Mouse (Mus musculus) adrenal gland, postnatal 25 days (tissue): ENCODE measurements around the gene Nkx1-2. TPM values are rescaled to one million over a fixed set of nuclear protein-coding genes. Genes with fewer than 3 reads are reported as not detected.

Source experiments
- DNase-seq: peaks from one replicate; pipeline ENCODE4 v3.0.0; 2021; ENCODE audit warnings: mixed read lengths
- long read RNA-seq: library from polyadenylated mRNA; stranded (forward); transcript quantifications from one replicate; pipeline ENCODE4 v2.0.0, GENCODE M21; 2021
- total RNA-seq: library from RNA; stranded (reverse); gene quantifications from 2 replicates; pipeline ENCODE4 v1.2.3, GENCODE M21; 2021

The Nkx1-2 gene
- not detected in 2 replicates for total RNA-seq
- long read RNA-seq: 0 reads

DNA sequence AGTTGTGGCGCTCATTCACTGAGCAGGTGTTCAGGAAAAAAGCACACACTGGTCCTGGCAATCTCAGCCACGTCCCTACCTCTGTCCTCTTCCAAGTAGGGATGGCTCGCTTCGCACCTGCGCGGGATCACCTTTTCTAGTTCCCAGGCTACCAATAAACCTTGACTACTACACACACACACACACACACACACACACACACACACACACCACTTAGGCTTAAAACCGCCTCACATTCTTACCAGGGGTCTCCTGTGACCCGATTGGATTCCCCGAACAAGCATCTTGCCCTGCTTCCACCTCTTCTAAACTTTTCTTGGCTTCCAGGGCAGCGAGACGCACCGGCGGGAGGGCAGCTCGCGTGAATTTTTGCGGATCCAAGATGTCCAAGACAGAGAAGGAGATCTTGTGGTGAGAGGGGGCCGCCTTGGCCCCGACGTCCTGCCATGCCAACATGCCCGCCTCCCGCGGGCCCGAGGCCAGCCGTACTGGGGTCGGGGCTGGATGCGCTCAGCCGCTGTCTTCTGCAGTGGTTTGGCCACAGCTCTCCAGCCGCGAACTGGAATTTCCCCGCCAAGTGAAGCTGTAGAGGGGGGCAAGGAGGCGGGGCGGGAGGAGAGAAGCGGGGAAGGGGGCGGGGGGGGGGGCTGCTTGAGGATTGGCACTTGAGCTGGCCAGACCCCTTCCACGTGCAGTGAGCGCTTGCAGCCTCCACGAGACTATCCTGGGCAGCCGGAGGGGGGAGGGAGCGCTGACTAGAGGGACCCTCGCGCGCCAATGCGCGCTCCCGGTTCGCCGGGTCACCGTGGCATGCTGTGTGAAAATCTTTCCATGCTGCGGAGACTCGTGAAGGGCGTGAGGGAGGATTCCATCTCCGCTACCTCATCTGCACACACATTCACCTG is at the start of gene Nkx1-2:
Gene Nkx1-2 (minus strand): TSS at position 567 of the 905 bp plus-strand sequence.
- DNase-seq: no peak

DNA sequence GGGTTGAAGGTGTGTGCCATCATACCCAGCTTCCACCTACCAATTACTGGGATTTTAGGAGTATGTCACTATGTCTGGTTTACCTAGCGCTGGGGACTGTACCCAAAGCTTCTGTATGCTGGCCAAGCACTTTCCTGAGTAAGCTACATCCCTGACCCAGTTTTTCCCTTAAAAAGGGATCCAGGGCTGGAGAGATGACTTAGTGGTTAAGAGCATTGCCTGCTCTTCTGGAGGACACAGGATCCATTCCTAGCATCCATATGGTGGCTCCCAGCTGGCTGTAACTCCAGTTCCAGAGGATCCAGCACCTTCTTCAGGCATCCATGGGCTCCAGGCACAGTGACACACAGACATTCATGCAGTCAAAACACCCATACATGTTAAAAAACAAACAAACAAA is 47.1 kb upstream of the Nkx1-2 start:
- DNase-seq: no peak

DNA sequence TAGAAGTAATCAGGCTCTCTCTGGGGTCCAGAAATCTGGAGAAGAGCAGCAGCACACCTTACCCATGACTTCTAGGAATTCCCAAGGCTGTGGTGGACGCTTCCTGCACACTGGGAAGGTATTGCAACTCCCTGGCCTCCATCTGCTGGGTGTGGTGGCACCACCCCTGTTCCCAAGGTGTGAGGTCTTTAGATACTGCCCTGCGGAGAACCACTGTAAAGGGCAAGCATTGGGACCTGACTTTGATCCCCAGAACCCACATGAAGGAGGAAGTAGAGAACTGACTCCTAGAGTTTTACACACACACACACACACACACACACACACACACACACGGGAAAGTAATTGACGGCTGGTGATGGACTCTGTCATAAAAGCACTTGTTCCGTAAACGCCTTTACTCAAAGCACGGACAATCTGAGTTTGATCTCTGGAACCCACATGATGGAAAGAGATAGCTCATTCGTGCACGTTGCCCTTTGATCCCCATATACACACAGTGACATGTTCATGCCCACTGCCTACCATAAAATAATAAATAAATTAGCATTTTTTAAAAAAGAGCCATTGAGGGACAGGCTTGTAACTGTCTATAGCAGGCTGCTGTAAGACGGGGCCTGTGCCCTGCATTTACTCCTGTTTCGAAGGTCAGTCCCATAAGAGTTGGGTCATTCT is 45.3 kb upstream of the Nkx1-2 start:
- DNase-seq: no peak

DNA sequence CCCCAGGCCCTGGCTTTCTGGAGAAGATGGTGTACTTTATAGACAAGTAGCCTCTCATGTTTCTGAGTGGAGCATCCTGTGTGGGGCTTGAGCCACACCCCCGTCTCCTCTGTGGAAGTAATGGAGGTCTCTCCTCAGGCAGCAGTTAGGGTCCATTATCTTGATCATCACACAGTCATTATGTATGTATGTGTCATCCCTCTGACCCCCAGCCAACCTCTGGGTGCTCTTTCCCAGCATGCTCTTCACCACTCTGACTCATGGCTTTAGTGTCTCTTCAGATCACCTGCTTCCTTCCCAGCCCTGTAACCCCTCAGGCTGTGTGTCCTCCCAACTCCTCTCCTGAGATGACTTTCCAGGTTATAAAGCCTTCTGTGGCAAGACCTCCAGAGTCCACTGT is 42.2 kb upstream of the Nkx1-2 start:
- DNase-seq: no peak

DNA sequence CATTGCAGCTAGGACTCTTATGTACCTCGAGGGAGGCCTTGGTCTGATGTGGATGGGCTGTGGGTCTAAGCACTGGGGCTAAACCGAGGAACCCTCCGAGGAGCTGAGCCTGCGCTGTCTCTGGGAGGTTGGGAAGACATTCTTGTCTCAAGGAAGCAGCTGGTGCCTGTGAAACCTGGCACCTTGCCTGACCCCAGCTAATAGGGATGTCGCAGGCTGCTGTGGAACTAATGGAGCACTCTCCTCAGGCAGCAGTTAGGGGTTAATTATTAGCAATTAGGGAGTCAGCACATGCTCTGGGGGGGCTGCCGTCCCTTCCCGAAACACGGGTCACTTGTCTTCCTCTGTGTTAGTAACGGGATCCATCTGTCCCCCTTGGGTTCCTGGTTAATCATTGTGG is 41.5 kb upstream of the Nkx1-2 start:
- no peak for DNase-seq

GRCm38 (mm10) chr7:132638446-132639087 is 39.1 kb upstream of the Nkx1-2 start:
- DNase-seq: peak; percentile 21

DNA sequence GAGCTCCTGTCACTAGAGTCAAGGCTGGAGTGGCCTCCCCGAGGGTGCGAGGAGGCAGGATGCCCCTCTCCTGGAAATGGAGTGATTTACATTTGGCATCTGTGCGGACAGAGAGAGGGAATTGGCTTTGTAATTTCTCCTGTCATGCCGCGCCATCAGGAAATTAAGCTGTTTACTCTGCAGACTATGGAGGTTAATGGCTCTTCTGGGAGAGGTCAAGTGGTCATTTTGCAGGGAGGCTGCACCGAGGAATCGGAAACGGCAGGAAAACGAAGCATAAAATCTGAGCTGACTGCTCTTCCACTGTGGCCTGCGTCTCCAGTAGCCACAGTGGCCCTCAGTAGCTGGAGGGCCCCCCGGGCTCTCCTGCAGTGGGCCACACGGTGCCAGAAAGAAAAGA is 37.9 kb upstream of the Nkx1-2 start:
- no peak for DNase-seq

DNA sequence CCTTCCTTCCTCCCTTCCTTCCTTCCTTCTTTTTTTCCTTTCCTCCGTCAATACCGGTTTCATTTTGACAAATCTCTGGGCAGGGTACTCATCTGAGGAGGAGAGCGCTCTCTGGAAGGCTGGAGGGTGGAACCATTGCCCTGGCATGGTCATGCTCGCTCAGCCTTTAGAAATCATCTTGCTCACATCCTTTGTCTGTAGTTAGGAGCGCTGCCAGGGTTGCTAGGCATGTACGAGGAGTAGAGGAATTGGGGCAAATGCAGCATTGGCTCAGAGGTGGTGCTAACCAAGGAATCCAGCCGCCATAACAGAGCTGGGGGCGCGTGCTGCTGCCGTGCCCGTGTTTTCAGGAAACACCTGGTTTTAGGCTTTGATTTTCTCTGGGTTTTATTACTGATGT is 31.9 kb upstream of the Nkx1-2 start:
- no peak for DNase-seq

GRCm38 (mm10) chr7:132627448-132627847 is 28.0 kb upstream of the Nkx1-2 start:
- DNase-seq: no peak

- DNase-seq: no peak
Measured at GRCm38 (mm10) chr7:132626174-132626573, 26.7 kb upstream of the Nkx1-2 start.

- no peak for DNase-seq
Measured at GRCm38 (mm10) chr7:132624161-132624560, 24.7 kb upstream of the Nkx1-2 start.

GRCm38 (mm10) chr7:132619975-132620918 is 20.8 kb upstream of the Nkx1-2 start:
- DNase-seq: no peak

- DNase-seq: no peak
Measured at GRCm38 (mm10) chr7:132619549-132619948, 20.1 kb upstream of the Nkx1-2 start.

DNA sequence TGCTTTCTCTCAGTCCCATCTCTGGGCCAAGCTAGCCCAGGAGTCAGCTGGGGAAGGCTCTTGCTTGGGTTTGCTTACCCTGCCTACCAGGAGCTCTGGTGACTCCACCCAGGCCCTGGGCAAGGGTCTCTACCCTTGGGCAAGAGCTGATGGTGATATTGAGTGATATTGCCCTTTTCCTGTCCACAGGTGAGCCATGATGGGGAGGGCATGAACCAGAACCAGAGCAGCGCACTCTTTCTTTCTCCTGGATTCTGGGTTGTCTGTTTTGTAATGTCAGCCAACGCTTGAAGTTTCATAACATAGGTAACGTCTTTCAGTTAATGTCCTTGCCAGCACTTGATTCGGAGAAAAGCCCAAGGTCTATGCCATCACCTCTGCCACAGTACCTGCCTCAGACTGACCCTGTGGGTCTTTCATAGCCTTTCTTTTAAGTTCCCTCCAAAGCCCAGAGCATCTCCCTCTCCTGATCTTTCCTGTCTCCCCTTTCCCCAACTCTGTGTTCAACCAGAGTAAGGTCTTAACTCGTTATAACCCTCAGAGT is 17.7 kb upstream of the Nkx1-2 start:
- DNase-seq: no peak

DNA sequence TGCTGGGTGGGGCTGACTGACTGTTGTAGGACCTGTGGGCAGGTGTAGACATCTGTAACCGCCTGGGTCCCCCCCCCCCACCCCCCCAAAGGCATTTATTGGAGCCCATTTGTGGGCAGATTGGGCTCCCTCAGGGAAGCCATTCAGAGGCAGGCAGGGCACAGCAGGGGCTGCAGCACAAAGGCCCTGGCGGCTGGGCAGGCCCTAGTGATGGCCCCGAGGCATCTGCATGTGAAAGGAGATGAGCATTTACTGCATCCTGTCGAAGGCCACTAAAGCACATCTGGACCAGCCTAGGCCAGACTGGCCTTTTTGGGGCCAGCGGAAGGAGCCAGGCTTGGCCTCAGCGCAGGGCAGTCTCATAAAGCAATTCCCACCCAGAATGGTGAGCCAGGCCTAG is 17.0 kb upstream of the Nkx1-2 start:
- DNase-seq: no peak

DNA sequence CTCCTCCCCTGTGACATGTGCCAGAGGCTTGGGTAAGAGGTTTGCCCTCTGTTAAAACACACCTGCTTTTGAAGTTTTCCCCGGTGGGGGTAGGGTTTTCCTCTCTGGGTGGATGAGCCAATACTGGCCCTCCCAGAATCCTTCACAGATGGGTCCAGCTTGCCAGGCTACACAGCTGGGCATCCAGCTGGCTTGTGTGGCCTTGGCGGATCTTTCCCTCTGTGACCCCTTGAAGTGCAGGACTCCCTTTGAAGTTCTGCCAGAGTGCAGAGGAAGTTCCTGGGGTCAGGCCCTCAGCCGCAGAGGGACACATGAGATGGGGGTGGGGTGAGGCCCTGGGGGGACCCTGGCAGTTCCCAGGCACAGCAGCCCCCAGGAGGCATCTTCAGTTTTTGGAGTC is 15.9 kb upstream of the Nkx1-2 start:
- peak; percentile 13 for DNase-seq

DNA sequence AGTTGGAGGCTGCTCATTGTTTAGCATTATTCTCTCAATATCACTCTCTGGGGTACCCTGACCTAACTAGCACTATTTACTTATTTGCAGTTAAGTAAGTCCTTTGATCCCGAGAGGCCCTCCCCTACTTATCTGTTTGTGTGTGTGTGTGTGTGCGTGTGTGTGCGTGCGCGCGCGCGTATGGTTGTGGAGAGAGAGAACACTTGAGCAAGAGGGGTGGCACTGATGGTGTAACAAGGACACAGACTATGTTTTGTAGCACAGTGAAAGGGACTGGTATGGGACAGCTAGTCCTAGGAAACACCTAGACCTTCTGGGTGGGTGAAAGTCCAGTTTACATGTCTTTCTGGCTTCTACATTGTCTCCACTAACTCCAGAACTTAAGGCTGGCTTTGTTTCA is 12.1 kb upstream of the Nkx1-2 start:
- no peak for DNase-seq

GRCm38 (mm10) chr7:132610468-132611318 is 11.3 kb upstream of the Nkx1-2 start, which contains the start of gene Lhpp:
Gene Lhpp, plus strand, starts transcription at chr7:132610638.
- peak; percentile 87 for DNase-seq

DNA sequence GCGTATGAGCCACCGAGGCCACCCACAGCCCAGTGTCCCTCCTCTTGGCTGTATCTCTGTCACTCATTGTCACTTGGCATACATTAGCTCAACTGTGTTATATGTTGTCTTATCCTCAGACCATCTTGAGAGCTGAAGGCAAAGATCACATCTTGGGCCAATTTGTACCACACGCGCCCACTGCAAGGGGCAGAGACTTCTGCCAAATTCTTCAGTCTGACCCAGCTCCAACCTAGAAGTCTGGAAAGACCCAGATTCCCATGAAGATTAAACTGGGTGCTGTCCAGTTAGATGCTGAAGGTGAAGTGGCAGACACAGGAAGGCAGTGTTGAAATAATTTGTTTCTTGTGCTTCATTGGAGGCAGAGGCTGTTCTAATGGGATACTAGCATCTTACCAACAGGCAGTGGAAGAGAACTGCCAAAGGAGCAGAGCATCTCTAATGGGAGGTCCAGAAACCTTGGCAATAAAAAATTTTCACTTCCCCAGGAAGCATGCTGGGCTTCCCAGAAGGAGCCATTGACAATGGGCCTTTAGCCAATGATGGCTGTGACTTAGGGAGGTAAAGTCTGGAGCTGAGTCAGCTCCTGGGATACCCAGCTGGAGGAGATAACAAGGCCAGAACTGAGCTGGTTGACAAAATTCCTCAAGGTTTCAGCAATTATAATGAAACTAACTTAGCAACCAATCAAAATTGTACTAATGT is 9.0 kb upstream of the Nkx1-2 start:
- DNase-seq: no peak

- no peak for DNase-seq
Measured at GRCm38 (mm10) chr7:132605689-132606088, 6.3 kb upstream of the Nkx1-2 start.
